Mouse (Mus musculus): ENCODE measurements at regions not wholly inside any gene's neighbourhood (a gene's known extent, or its start where the extent isn't known, plus 50 kb on each side); places are given as distances from the start of the nearest gene placed in this dataset.

DNA sequence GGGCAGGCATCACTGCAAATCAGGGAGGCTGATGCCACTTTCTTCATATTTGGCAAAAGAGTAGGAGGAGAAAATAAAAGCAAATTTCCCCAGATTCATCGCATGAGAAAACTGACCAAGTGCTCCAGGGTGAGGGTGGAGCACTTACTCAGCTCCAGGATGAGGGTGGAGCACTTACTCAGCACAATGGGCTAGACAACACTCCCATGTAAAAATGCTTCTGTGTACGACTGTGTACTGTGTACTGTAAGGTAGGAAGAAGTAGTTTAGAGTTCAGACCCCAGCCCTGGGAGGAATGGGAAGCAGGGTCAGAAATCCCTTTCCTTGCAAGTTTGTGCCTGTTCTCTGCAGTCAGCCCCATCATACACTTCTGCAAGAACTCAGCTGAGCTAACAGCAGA is 245.3 kb upstream of the Ell2 start:
- TF ChIP-seq CTCF (conservative IDR thresholded peaks at IDR 0.05; ENCODE audit: low read length) (no peak), POU5F1 (IDR thresholded peaks at IDR 0.05; ENCODE audit: borderline replicate concordance, low read length) (no peak)
